Mouse (Mus musculus) lung, adult 2 months (tissue): ENCODE measurements at regions not wholly inside any gene's neighbourhood (a gene's known extent, or its start where the extent isn't known, plus 50 kb on each side); places are given as distances from the start of the nearest gene placed in this dataset.

Source experiments
- CTCF ChIP-seq: fragments of 200-500 bp; IDR thresholded peaks from 2 replicates; pipeline ENCODE4 v1.5.1; 2011; ENCODE audit warnings: mild to moderate bottlenecking, low read length, control low read depth; ENCODE audit not compliant: insufficient read depth
- POLR2A ChIP-seq: fragments of 200-500 bp; IDR thresholded peaks from 2 replicates; pipeline ENCODE4 v1.6.1; 2011; ENCODE audit warnings: low read depth, mild to moderate bottlenecking, control low read depth, low read length, borderline replicate concordance; ENCODE audit errors: extremely low read depth

- TF ChIP-seq CTCF (no peak), POLR2A (no peak)
These were observed 67.3 kb upstream of the Osbpl8 start for GRCm38 (mm10) chr10:111097245-111097644.
